Mouse (Mus musculus) spleen, adult 2 months (tissue): ENCODE data around the gene Mif.

Experiments
- CTCF ChIP-seq: fragments of 200-500 bp; IDR thresholded peaks from 2 replicates; pipeline ENCODE4 v1.5.1; 2011; ENCODE audit warnings: mild to moderate bottlenecking, inconsistent platforms; ENCODE audit not compliant: insufficient read depth, insufficient read length, insufficient replicate concordance; ENCODE audit errors: extremely low read depth
- POLR2A ChIP-seq: fragments of 200-500 bp; IDR thresholded peaks from 2 replicates; pipeline ENCODE4 v1.6.1; 2011; ENCODE audit warnings: low read depth, low read length, inconsistent platforms

- TF ChIP-seq POLR2A (no peak), CTCF (no peak)
Measured at GRCm38 (mm10) chr10:75833456-75834080, 26.5 kb downstream of the Mif start.
